11 mouse cellular contexts compared by ENCODE assay signal in the genomic region with DNA sequence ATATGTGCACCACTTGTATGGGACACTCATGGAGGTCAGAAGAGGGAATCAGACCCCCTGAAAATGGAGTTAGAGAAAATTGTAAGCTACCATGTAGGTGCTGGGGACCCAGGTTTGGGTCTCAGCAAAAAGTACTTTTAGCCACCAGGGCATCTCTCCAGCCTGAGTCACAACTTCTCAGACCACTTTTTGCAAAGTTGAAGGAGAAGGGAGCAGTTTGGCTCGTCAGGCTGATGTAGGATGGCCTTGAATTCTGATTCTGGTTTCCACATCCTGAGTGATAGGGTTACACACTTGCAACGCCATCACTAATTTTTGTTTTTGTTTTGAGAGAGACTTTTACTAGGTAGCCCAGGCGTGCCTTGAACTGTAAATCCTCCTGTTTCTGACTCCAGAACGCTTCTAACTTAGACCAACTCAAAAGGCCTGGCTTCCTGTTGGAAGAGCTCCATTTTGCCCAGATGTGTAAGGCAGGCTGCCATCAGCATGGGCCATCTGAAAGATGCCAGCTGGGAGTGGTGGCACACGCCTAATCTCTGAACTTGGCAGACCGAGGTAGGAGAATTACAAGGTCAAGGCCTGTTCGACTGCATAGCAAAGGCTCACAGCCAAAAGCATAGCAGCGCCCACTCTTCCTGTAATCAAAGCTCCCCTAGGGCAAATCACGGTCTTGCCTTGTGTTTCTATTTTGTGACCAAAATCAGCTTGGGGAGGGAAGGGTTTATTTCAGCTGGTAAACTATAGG. TPM values are rescaled to one million over a fixed set of nuclear protein-coding genes. Genes with fewer than 3 reads are reported as not detected.
DNase-seq lines count a peak whose midpoint lies in the region; ATAC-seq lines count a peak whose summit lies in the region.
"Had no signal": no experiment of that assay in that cellular context is flagged by ENCODE, and none has a peak within 500 bp of the region (broad histone marks: within the 10 kb centered on the region; RNA-seq: fewer than 3 reads in every experiment).

No protein-coding gene starts in this region.

- no peaks in the 10 kb centered on the region for H3K4me1 ChIP-seq in limb, embryonic 15.5 days
- peaks cover 15% of the 10 kb centered on the region for H3K4me1 ChIP-seq in limb, embryonic 10.5 days
- H3K4me1 ChIP-seq in midbrain, embryonic 15.5 days: no peaks in the 10 kb centered on the region
- H3K4me1 ChIP-seq: forebrain, embryonic 12.5 days had no signal

- no peak overlapping the region for H3K9ac ChIP-seq in limb, embryonic 15.5 days
- no peak overlapping the region for H3K9ac ChIP-seq in midbrain, embryonic 15.5 days
- H3K9ac ChIP-seq: forebrain, embryonic 12.5 days had no signal

- H3K36me3 ChIP-seq in limb, embryonic 15.5 days: no peaks in the 10 kb centered on the region
- no peaks in the 10 kb centered on the region for H3K36me3 ChIP-seq in limb, embryonic 10.5 days
- H3K36me3 ChIP-seq in midbrain, embryonic 15.5 days (replicated peaks): no peaks in the 10 kb centered on the region
- H3K36me3 ChIP-seq: forebrain, embryonic 12.5 days had no signal

- DNase-seq in limb, embryonic 10.5 days (ENCODE audit: low spot score): no peak
- DNase-seq in adrenal gland, postnatal 36 days: peak; percentile 76 to 77
- peak; percentile 24 for DNase-seq in heart, postnatal 25 days (ENCODE audit: low spot score)
- DNase-seq in ovary, postnatal 36 days (ENCODE audit: low spot score): peak; percentile 60
- no peak for DNase-seq in left cerebral cortex, postnatal 10 days (ENCODE audit: extremely low spot score in 1 of 2, low spot score in 2 of 2)
- DNase-seq: cerebellum, adult 9-10 months had no signal

- H3K4me3 ChIP-seq in limb, embryonic 15.5 days: no peak overlapping the region
- H3K4me3 ChIP-seq in limb, embryonic 10.5 days: no peak overlapping the region
- H3K4me3 ChIP-seq in midbrain, embryonic 15.5 days: no peak overlapping the region
- H3K4me3 ChIP-seq: forebrain, embryonic 12.5 days had no signal

- H3K4me2 ChIP-seq in limb, embryonic 15.5 days: no peak overlapping the region
- H3K4me2 ChIP-seq in midbrain, embryonic 15.5 days: no peak overlapping the region
- H3K4me2 ChIP-seq: forebrain, embryonic 12.5 days had no signal

- intact Hi-C loops in heart, postnatal 25 days (cut with DNase I): no loop called here
- intact Hi-C loops in left cerebral cortex, postnatal 10 days (cut with DNase I): no loop called here

- H3K27ac ChIP-seq in limb, embryonic 15.5 days: 0 out of 2 replicates have a peak overlapping the region, but pooled peaks have one; percentile 6
- no peak overlapping the region for H3K27ac ChIP-seq in limb, embryonic 10.5 days
- H3K27ac ChIP-seq in midbrain, embryonic 15.5 days: no peak overlapping the region
- H3K27ac ChIP-seq: forebrain, embryonic 12.5 days; kidney, postnatal 0 days had no signal

- no peaks in the 10 kb centered on the region for H3K27me3 ChIP-seq in limb, embryonic 15.5 days
- no peaks in the 10 kb centered on the region for H3K27me3 ChIP-seq in limb, embryonic 10.5 days (ENCODE audit: low read depth, poor library complexity, severe bottlenecking)
- H3K27me3 ChIP-seq in midbrain, embryonic 15.5 days (replicated peaks): no peaks in the 10 kb centered on the region
- H3K27me3 ChIP-seq: forebrain, embryonic 12.5 days; Patski had no signal

- ATAC-seq in limb, embryonic 15.5 days (ENCODE audit: insufficient number of reproducible peaks, low FRiP score, low TSS enrichment, low read depth): 0 out of 2 replicates have a peak, but pooled peaks have one; percentile 53
- ATAC-seq in midbrain, embryonic 15.5 days (replicated peaks): no peak
- ATAC-seq: Patski had no signal

- WGBS in limb, embryonic 15.5 days: 42% methylated on average over 9 of the region's 9 CpGs
- WGBS in limb, embryonic 10.5 days: 81% methylated on average over 9 of the region's 9 CpGs
- 80% methylated on average over 9 of the region's 9 CpGs for WGBS in midbrain, embryonic 15.5 days

- H3K9me3 ChIP-seq in limb, embryonic 15.5 days: no peaks in the 10 kb centered on the region
- H3K9me3 ChIP-seq in limb, embryonic 10.5 days (replicated peaks): no peaks in the 10 kb centered on the region
- no peaks in the 10 kb centered on the region for H3K9me3 ChIP-seq in midbrain, embryonic 15.5 days
- H3K9me3 ChIP-seq: forebrain, embryonic 12.5 days had no signal

RNA-seq across cellular contexts. Expression of a gene that starts 9.2 kb away (rescaled TPM):
- 3.1 and 3.8 TPM in 2 replicates for polyA plus RNA-seq in limb, embryonic 15.5 days (2015; fragmentation: Nextera tagmentation; extraction: Ambion mirVana)
- 3.0 and 4.6 TPM in 2 replicates for polyA plus RNA-seq in limb, embryonic 10.5 days (2016; fragmentation: Nextera tagmentation; extraction: Ambion mirVana)
- total RNA-seq in adrenal gland, postnatal 36 days (2021): 10 to 100 TPM in 1 of 2 experiments, 1 to 10 TPM in 1; 8.8 to 15.4 TPM
- 10 to 100 TPM; 24.4 to 25.9 TPM for total RNA-seq in heart, postnatal 25 days (2021)
- polyA plus RNA-seq in midbrain, embryonic 15.5 days (2015; fragmentation: Nextera tagmentation; extraction: Ambion mirVana): 7.1 and 7.8 TPM in 2 replicates
- 1 to 10 TPM; 3.4 to 4.7 TPM for total RNA-seq in left cerebral cortex, postnatal 10 days (2021)

RNA-seq across cellular contexts. Expression of a gene that starts 12.1 kb away (rescaled TPM):
- 53.6 and 54.3 TPM in 2 replicates for polyA plus RNA-seq in limb, embryonic 15.5 days (2015; fragmentation: Nextera tagmentation; extraction: Ambion mirVana)
- 19.8 and 25.7 TPM in 2 replicates for polyA plus RNA-seq in limb, embryonic 10.5 days (2016; fragmentation: Nextera tagmentation; extraction: Ambion mirVana)
- total RNA-seq in adrenal gland, postnatal 36 days (2021): 10 to 100 TPM; 54.7 to 60.2 TPM
- 10 to 100 TPM; 65.5 to 74.3 TPM for total RNA-seq in heart, postnatal 25 days (2021)
- polyA plus RNA-seq in midbrain, embryonic 15.5 days (2015; fragmentation: Nextera tagmentation; extraction: Ambion mirVana): 79.4 and 81.6 TPM in 2 replicates
- 10 to 100 TPM; 92.3 to 95.0 TPM for total RNA-seq in left cerebral cortex, postnatal 10 days (2021)

RNA-seq across cellular contexts. Expression of a gene that starts 37.1 kb away (rescaled TPM):
- 99.0 and 102 TPM in 2 replicates for polyA plus RNA-seq in limb, embryonic 15.5 days (2015; fragmentation: Nextera tagmentation; extraction: Ambion mirVana)
- 178 and 199 TPM in 2 replicates for polyA plus RNA-seq in limb, embryonic 10.5 days (2016; fragmentation: Nextera tagmentation; extraction: Ambion mirVana)
- 100 to 1,000 TPM; 107 to 120 TPM for total RNA-seq in adrenal gland, postnatal 36 days (2021)
- total RNA-seq in heart, postnatal 25 days (2021): 10 to 100 TPM; 59.0 to 70.1 TPM
- polyA plus RNA-seq in midbrain, embryonic 15.5 days (2015; fragmentation: Nextera tagmentation; extraction: Ambion mirVana): 60.7 and 62.0 TPM in 2 replicates
- total RNA-seq in left cerebral cortex, postnatal 10 days (2021): 10 to 100 TPM; 45.3 to 58.8 TPM

RNA-seq across cellular contexts. Expression of a gene that starts 37.6 kb away (rescaled TPM):
- 110 and 121 TPM in 2 replicates for polyA plus RNA-seq in limb, embryonic 15.5 days (2015; fragmentation: Nextera tagmentation; extraction: Ambion mirVana)
- 105 and 122 TPM in 2 replicates for polyA plus RNA-seq in limb, embryonic 10.5 days (2016; fragmentation: Nextera tagmentation; extraction: Ambion mirVana)
- 100 to 1,000 TPM; 220 to 271 TPM for total RNA-seq in adrenal gland, postnatal 36 days (2021)
- 100 to 1,000 TPM; 129 to 149 TPM for total RNA-seq in heart, postnatal 25 days (2021)
- 118 and 128 TPM in 2 replicates for polyA plus RNA-seq in midbrain, embryonic 15.5 days (2015; fragmentation: Nextera tagmentation; extraction: Ambion mirVana)
- total RNA-seq in left cerebral cortex, postnatal 10 days (2021): 100 to 1,000 TPM; 211 to 212 TPM

Comparison
In these comparisons a context has a peak if more than half of its experiments do, and no peak if none do; other contexts are left out.
1. DNase-seq: peak in adrenal gland, postnatal 36 days (2 of 2), heart, postnatal 25 days (single experiment) and ovary, postnatal 36 days (single experiment); none in limb, embryonic 10.5 days (single experiment) and left cerebral cortex, postnatal 10 days (0 of 2).